Mouse (Mus musculus): ENCODE results near the gene Fan1. TPM values are rescaled to one million over a fixed set of nuclear protein-coding genes. Genes with fewer than 3 reads are reported as not detected.

Gene Fan1
- total and polyA plus RNA-seq, 3 experiments: 2.9 to 3.6 TPM; not detected in 1

DNA sequence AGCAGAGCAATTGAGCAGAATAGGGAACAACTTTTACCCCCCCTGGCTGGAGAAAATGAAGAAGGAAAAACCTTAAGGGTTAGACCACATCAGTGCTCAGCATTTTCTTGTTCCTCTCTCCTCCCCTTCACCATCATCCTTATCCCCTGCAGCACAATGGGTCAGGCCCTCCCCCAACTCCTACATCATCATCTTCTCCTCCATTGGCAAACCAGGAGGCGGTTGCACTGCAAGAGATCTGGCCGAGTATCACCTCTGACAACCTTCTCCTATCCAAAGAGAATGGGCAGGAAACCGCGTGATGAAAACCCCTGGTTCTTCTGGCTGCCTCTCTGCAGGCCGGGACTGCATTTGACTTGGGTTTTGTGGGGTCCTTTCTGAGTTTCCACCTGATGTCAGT lies 17.2 kb downstream of the Fan1 start:
- no peak overlapping the region for H3K27ac ChIP-seq (ENCODE audit: control insufficient read depth, low read depth, low read length)
- no peak for TF ChIP-seq NELFE (IDR thresholded peaks at IDR 0.05; ENCODE audit: low read depth, low read length)
- TF ChIP-seq MYC (IDR thresholded peaks at IDR 0.05; ENCODE audit: low read depth, low read length): no peak
- TF ChIP-seq BHLHE40 (IDR thresholded peaks at IDR 0.05; ENCODE audit: borderline replicate concordance, low read depth, low read length): no peak
- no peak for TF ChIP-seq GATA1 (IDR thresholded peaks at IDR 0.05; ENCODE audit: low read depth, low read length)
- no peak for TF ChIP-seq SIN3A (IDR thresholded peaks at IDR 0.05; ENCODE audit: low read length)
- no peak for TF ChIP-seq MYB (IDR thresholded peaks at IDR 0.05; ENCODE audit: low read depth, low read length)
- no peak for TF ChIP-seq ZKSCAN1 (IDR thresholded peaks at IDR 0.05; ENCODE audit: low read depth, low read length)
- H3K9ac ChIP-seq (ENCODE audit: control insufficient read depth, low read depth, low read length, poor library complexity, severe bottlenecking): no peak overlapping the region
- no peaks in the 10 kb centered on the region for H3K9me3 ChIP-seq (replicated peaks; ENCODE audit: insufficient read depth, low read length)
- H3K79me2 ChIP-seq (ENCODE audit: control insufficient read depth, insufficient read depth, low read length, poor library complexity): no peaks in the 10 kb centered on the region
- no peak for DNase-seq (ENCODE audit: low read depth, low spot score)
- H3K27me3 ChIP-seq (ENCODE audit: control insufficient read depth in 1 of 2, insufficient read depth in 2 of 2, low read length in 2 of 2): no peaks in the 10 kb centered on the region
- no peaks in the 10 kb centered on the region for H3K36me3 ChIP-seq (ENCODE audit: control insufficient read depth in 1 of 2, insufficient read depth in 2 of 2, low read length in 2 of 2)
- no peaks in the 10 kb centered on the region for H3K4me1 ChIP-seq (ENCODE audit: control insufficient read depth in 1 of 2, insufficient read depth in 2 of 2, low read length in 2 of 2)
- no peak overlapping the region for H3K4me3 ChIP-seq (ENCODE audit: control insufficient read depth in 1 of 2, insufficient read depth in 1 of 2, low read depth in 2 of 2, low read length in 2 of 2)

DNA sequence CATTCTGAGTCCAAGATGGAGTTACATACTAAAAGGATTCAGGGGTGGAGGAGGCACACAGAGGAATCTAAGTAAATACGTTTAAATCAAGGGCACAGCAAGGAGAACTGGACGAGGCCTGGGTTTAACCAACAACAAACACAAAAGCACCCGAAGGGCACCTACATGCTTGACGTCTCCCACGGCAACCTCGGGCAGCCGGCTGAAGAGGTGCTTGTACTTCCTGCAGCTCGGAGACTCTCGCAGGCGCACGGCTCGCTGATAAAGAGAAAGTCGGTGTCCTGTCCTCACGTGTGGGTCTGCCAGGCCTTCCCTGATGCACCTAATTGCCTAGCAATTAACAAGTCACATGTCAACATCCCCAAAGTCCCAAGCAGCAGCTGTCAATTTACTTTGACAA lies 19.7 kb downstream of the Fan1 start:
- Histone ChIP-seq H3K27ac (ENCODE audit: control insufficient read depth, low read depth, low read length) (no peak overlapping the region), H3K27me3 (ENCODE audit: control insufficient read depth in 1 of 2, insufficient read depth in 2 of 2, low read length in 2 of 2) (no peaks in the 10 kb centered on the region), H3K4me1 (ENCODE audit: control insufficient read depth in 1 of 2, insufficient read depth in 2 of 2, low read length in 2 of 2) (no peaks in the 10 kb centered on the region), H3K79me2 (ENCODE audit: control insufficient read depth, insufficient read depth, low read length, poor library complexity) (no peaks in the 10 kb centered on the region), H3K9me3 (replicated peaks; ENCODE audit: insufficient read depth, low read length) (no peaks in the 10 kb centered on the region), H3K4me3 (ENCODE audit: control insufficient read depth in 1 of 2, insufficient read depth in 1 of 2, low read depth in 2 of 2, low read length in 2 of 2) (no peak overlapping the region), H3K9ac (ENCODE audit: control insufficient read depth, low read depth, low read length, poor library complexity, severe bottlenecking) (no peak overlapping the region), H3K36me3 (ENCODE audit: control insufficient read depth in 1 of 2, insufficient read depth in 2 of 2, low read length in 2 of 2) (no peaks in the 10 kb centered on the region)
- TF ChIP-seq MEF2A (IDR thresholded peaks at IDR 0.05; ENCODE audit: extremely low read depth, insufficient replicate concordance, low read depth, low read length, poor library complexity, severe bottlenecking): no peak
- TF ChIP-seq MYC (IDR thresholded peaks at IDR 0.05; ENCODE audit: low read depth, low read length): no peak
- no peak for DNase-seq (ENCODE audit: low read depth, low spot score)

GRCm38 (mm10) chr7:64351087-64351486 lies 22.8 kb downstream of the Fan1 start:
- no peaks in the 10 kb centered on the region for H3K79me2 ChIP-seq (ENCODE audit: control insufficient read depth, insufficient read depth, low read length, poor library complexity)
- no peak overlapping the region for H3K4me3 ChIP-seq (ENCODE audit: control insufficient read depth in 1 of 2, insufficient read depth in 1 of 2, low read depth in 2 of 2, low read length in 2 of 2)
- DNase-seq (ENCODE audit: low read depth, low spot score): no peak
- TF ChIP-seq CHD2 (IDR thresholded peaks at IDR 0.05; ENCODE audit: low read length) (no peak), EP300 (IDR thresholded peaks at IDR 0.05; ENCODE audit: low read depth in 1 of 2, low read length in 2 of 2) (no peak), ZNF384 (IDR thresholded peaks at IDR 0.05; ENCODE audit: low read depth, low read length) (no peak)
- H3K9me3 ChIP-seq (replicated peaks; ENCODE audit: insufficient read depth, low read length): no peaks in the 10 kb centered on the region
- H3K27me3 ChIP-seq (ENCODE audit: control insufficient read depth in 1 of 2, insufficient read depth in 2 of 2, low read length in 2 of 2): no peaks in the 10 kb centered on the region
- no peaks in the 10 kb centered on the region for H3K36me3 ChIP-seq (ENCODE audit: control insufficient read depth in 1 of 2, insufficient read depth in 2 of 2, low read length in 2 of 2)
- H3K9ac ChIP-seq (ENCODE audit: control insufficient read depth, low read depth, low read length, poor library complexity, severe bottlenecking): no peak overlapping the region
- no peak overlapping the region for H3K27ac ChIP-seq (ENCODE audit: control insufficient read depth, low read depth, low read length)
- H3K4me1 ChIP-seq (ENCODE audit: control insufficient read depth in 1 of 2, insufficient read depth in 2 of 2, low read length in 2 of 2): no peaks in the 10 kb centered on the region
